Mouse (Mus musculus) liver, postnatal 0 days (tissue): Measurements from ENCODE around the gene Angptl2. TPM values are rescaled to one million over a fixed set of nuclear protein-coding genes. Genes with fewer than 3 reads are reported as not detected.

Source experiments
- ATAC-seq: fragments of 200-750 bp; cut with Nextera tagmentation; 2 replicates; pipeline ENCODE4 v1.8.0; 2017; ENCODE audit warnings: mild to moderate bottlenecking, moderate library complexity
- DNase-seq: peaks from one replicate; pipeline ENCODE4 v3.0.0-alpha.2; 2016
- H3K27ac ChIP-seq: fragments of 300-500 bp; sonication (generic); 2 replicates; pipeline ENCODE4 v1.5.1; 2014; ENCODE audit warnings: antibody characterized with exemption, moderate library complexity, mild to moderate bottlenecking, low read depth
- H3K27me3 ChIP-seq: fragments of 300-500 bp; sonication (generic); 2 replicates; pipeline ENCODE4 v1.6.1; 2014; ENCODE audit warnings: low read length, control low read depth, mixed read lengths; ENCODE audit not compliant: insufficient read depth
- H3K36me3 ChIP-seq: fragments of 300-500 bp; sonication (generic); replicated peaks from 2 replicates; pipeline ENCODE4 v1.6.1; 2014; ENCODE audit warnings: mild to moderate bottlenecking, control low read depth, low read length, moderate library complexity, mixed read lengths; ENCODE audit not compliant: insufficient read depth
- H3K4me1 ChIP-seq: fragments of 300-500 bp; sonication (generic); 2 replicates; pipeline ENCODE4 v1.6.1; 2014; ENCODE audit warnings: antibody characterized with exemption, mild to moderate bottlenecking, control low read depth; ENCODE audit not compliant: insufficient read depth
- H3K4me2 ChIP-seq: fragments of 300-500 bp; sonication (generic); 2 replicates; pipeline ENCODE4 v1.6.1; 2014; ENCODE audit warnings: low read depth, mild to moderate bottlenecking, low read length, moderate library complexity, mixed read lengths
- H3K4me3 ChIP-seq: fragments of 300-500 bp; sonication (generic); 2 replicates; pipeline ENCODE4 v1.5.1; 2014; ENCODE audit warnings: low read depth, low read length
- H3K9ac ChIP-seq: fragments of 300-500 bp; sonication (generic); replicated peaks from 2 replicates; pipeline ENCODE4 v1.6.1; 2014; ENCODE audit warnings: mild to moderate bottlenecking, moderate library complexity
- H3K9me3 ChIP-seq: fragments of 300-500 bp; sonication (generic); 2 replicates; pipeline ENCODE4 v1.6.1; 2016; ENCODE audit warnings: mild to moderate bottlenecking, control low read depth, low read length, mixed read lengths
- CTCF ChIP-seq: sonication (generic); IDR thresholded peaks from 2 replicates; pipeline ENCODE4 v1.5.1; 2016; ENCODE audit warnings: antibody characterized with exemption, low read depth
- EP300 ChIP-seq: IDR thresholded peaks from 2 replicates; pipeline ENCODE4 v1.6.1; 2016; ENCODE audit warnings: antibody characterized with exemption, low read depth, mild to moderate bottlenecking
- WGBS: fragments of 180-500 bp; shearing (Covaris S2); extraction: QIAGEN DNeasy Blood & Tissue Kit; methylation state at CpG from one replicate; pipeline ENCODE4 v1.1.7; 2014; ENCODE audit not compliant: insufficient replicate concordance; 5-methylcytosine and 5-hydroxymethylcytosine counted together
- polyA plus RNA-seq: library from polyadenylated mRNA; unstranded; fragments of >200 nt; fragmentation: Nextera tagmentation; extraction: Ambion mirVana; gene quantifications from 2 replicates; pipeline ENCODE4 v1.2.1, GENCODE M21; 2015

The Angptl2 gene
- polyA plus RNA-seq, 1 experiment from 2014 or later, result 3.8 TPM

- TF ChIP-seq EP300, result no peak
- TF ChIP-seq CTCF, result no peak
- H3K36me3 ChIP-seq, result no peaks in the 10 kb centered on the region
- H3K27ac ChIP-seq, result no peak overlapping the region
- 46% methylated on average over 3 of the region's 3 CpGs for WGBS
- H3K4me2 ChIP-seq, result no peak overlapping the region
- peak; percentile 63 for ATAC-seq
- peaks cover 9% of the 10 kb centered on the region for H3K4me1 ChIP-seq
- DNase-seq, result no peak
- H3K9me3 ChIP-seq, result no peaks in the 10 kb centered on the region
- H3K27me3 ChIP-seq, result no peaks in the 10 kb centered on the region
- H3K4me3 ChIP-seq, result no peak overlapping the region
- no peak overlapping the region for H3K9ac ChIP-seq
Measured at GRCm38 (mm10) chr2:33256769-33257537, 41.1 kb downstream of the Angptl2 start.

- Histone ChIP-seq H3K27me3 (no peaks in the 10 kb centered on the region), H3K27ac (no peak overlapping the region), H3K4me1 (peaks cover 6% of the 10 kb centered on the region), H3K4me2 (no peak overlapping the region), H3K36me3 (no peaks in the 10 kb centered on the region), H3K9me3 (no peaks in the 10 kb centered on the region), H3K9ac (no peak overlapping the region), H3K4me3 (no peak overlapping the region)
- DNase-seq, result no peak
- TF ChIP-seq EP300, result no peak
- no peak for TF ChIP-seq CTCF
- WGBS, result 80% methylated on average over 8 of the region's 8 CpGs
- no peak for ATAC-seq
Measured at GRCm38 (mm10) chr2:33260772-33261171, 44.9 kb downstream of the Angptl2 start.

GRCm38 (mm10) chr2:33261475-33261874 lies 45.6 kb downstream of the Angptl2 start:
- H3K9ac ChIP-seq, result no peak overlapping the region
- ATAC-seq (no peak), DNase-seq (no peak)
- H3K27me3 ChIP-seq, result no peaks in the 10 kb centered on the region
- no peaks in the 10 kb centered on the region for H3K9me3 ChIP-seq
- H3K4me3 ChIP-seq, result no peak overlapping the region
- peaks cover 6% of the 10 kb centered on the region for H3K4me1 ChIP-seq
- 81% methylated on average over 3 of the region's 3 CpGs for WGBS
- no peak overlapping the region for H3K4me2 ChIP-seq
- TF ChIP-seq CTCF (no peak), EP300 (no peak)
- H3K36me3 ChIP-seq, result no peaks in the 10 kb centered on the region
- H3K27ac ChIP-seq, result no peak overlapping the region

- no peaks in the 10 kb centered on the region for H3K9me3 ChIP-seq
- no peak for DNase-seq
- H3K27ac ChIP-seq, result no peak overlapping the region
- no peak overlapping the region for H3K9ac ChIP-seq
- TF ChIP-seq CTCF (no peak), EP300 (no peak)
- no peak overlapping the region for H3K4me2 ChIP-seq
- ATAC-seq, result no peak
- H3K36me3 ChIP-seq, result no peaks in the 10 kb centered on the region
- no peak overlapping the region for H3K4me3 ChIP-seq
- WGBS, result 74% methylated on average over 3 of the region's 3 CpGs
- peaks cover 5% of the 10 kb centered on the region for H3K4me1 ChIP-seq
- no peaks in the 10 kb centered on the region for H3K27me3 ChIP-seq
Measured at GRCm38 (mm10) chr2:33265793-33266192, 49.9 kb downstream of the Angptl2 start.

GRCm38 (mm10) chr2:33267075-33267474 lies 51.2 kb downstream of the Angptl2 start:
- no peaks in the 10 kb centered on the region for H3K9me3 ChIP-seq
- DNase-seq (no peak), ATAC-seq (no peak)
- TF ChIP-seq EP300 (no peak), CTCF (no peak)
- H3K27me3 ChIP-seq, result no peaks in the 10 kb centered on the region
- H3K4me2 ChIP-seq, result no peak overlapping the region
- peaks cover 9% of the 10 kb centered on the region for H3K4me1 ChIP-seq
- H3K36me3 ChIP-seq, result no peaks in the 10 kb centered on the region
- H3K9ac ChIP-seq, result no peak overlapping the region
- H3K4me3 ChIP-seq, result no peak overlapping the region
- no peak overlapping the region for H3K27ac ChIP-seq
- 78% methylated on average over 1 of the region's 1 CpGs for WGBS

GRCm38 (mm10) chr2:33268384-33269131 lies 52.7 kb downstream of the Angptl2 start:
- Histone ChIP-seq H3K4me1 (peaks cover 9% of the 10 kb centered on the region), H3K27ac (no peak overlapping the region), H3K4me2 (no peak overlapping the region), H3K9me3 (no peaks in the 10 kb centered on the region), H3K4me3 (no peak overlapping the region), H3K27me3 (no peaks in the 10 kb centered on the region), H3K9ac (no peak overlapping the region), H3K36me3 (no peaks in the 10 kb centered on the region)
- WGBS, result 74% methylated on average over 6 of the region's 6 CpGs
- DNase-seq, result no peak
- TF ChIP-seq CTCF (no peak), EP300 (no peak)
- ATAC-seq, result no peak
